Mouse (Mus musculus) ES-E14 (cell line): ENCODE data around the gene Zfp882.

Experiments used
- CHD2 ChIP-seq: IDR thresholded peaks from 2 replicates; pipeline ENCODE4 v1.6.1; 2014; ENCODE audit warnings: mild to moderate bottlenecking, low read depth, low read length, inconsistent platforms
- HCFC1 ChIP-seq: IDR thresholded peaks from 2 replicates; pipeline ENCODE4 v1.6.1; 2012; ENCODE audit warnings: low read length, inconsistent platforms, borderline replicate concordance; ENCODE audit not compliant: insufficient read depth
- MAFK ChIP-seq: IDR thresholded peaks from 2 replicates; pipeline ENCODE4 v1.6.1; 2014; ENCODE audit warnings: mild to moderate bottlenecking, low read depth, low read length, inconsistent platforms; ENCODE audit not compliant: insufficient read depth
- ZC3H11A ChIP-seq: IDR thresholded peaks from 2 replicates; pipeline ENCODE4 v1.6.1; 2012; ENCODE audit warnings: low read depth, mild to moderate bottlenecking, inconsistent platforms, low read length, borderline replicate concordance
- ZNF384 ChIP-seq: IDR thresholded peaks from 2 replicates; pipeline ENCODE4 v1.6.1; 2012; ENCODE audit warnings: low read depth, low read length, inconsistent platforms

DNA sequence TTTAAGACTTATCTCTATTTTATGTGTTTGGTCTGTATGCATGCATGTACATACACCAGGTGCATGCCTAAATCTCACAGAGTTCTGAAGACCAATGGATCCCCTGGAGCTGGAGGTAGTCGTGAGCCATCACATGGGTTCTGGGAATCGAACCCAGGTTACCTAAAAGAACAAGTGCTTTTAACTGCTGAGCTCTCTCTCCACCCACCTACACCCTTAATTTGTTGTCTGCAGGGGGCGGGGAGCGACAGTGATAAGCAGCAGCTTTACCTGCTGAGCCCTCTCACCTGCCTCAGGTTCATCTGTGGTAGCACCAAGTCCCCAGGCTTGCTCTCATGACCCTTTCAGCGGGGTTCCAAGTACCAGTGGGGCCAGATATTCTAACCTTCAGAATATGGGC lies 53.4 kb downstream of the Zfp882 start:
- TF ChIP-seq MAFK (no peak), HCFC1 (no peak), ZNF384 (no peak), ZC3H11A (no peak), CHD2 (no peak)
